Comparison of ENCODE assay signal across 28 mouse cellular contexts in genomic region chr16:28866584-28867295, GRCm38 (mm10).
DNase-seq lines count a peak whose midpoint lies in the region; ATAC-seq lines count a peak whose summit lies in the region.
"Had no signal": no experiment of that assay in that cellular context is flagged by ENCODE, and none has a peak within 500 bp of the region (broad histone marks: within the 10 kb centered on the region; RNA-seq: fewer than 3 reads in every experiment).

No protein-coding gene starts in this region.

- H3K4me3 ChIP-seq in hindbrain, embryonic 10.5 days, result no peak overlapping the region
- no peak overlapping the region for H3K4me3 ChIP-seq in hindbrain, embryonic 14.5 days (replicated peaks; ENCODE audit: low read length)
- no peak overlapping the region for H3K4me3 ChIP-seq in embryonic facial prominence, embryonic 12.5 days
- no peak overlapping the region for H3K4me3 ChIP-seq in midbrain, embryonic 10.5 days
- H3K4me3 ChIP-seq in midbrain, embryonic 15.5 days, result no peak overlapping the region
- H3K4me3 ChIP-seq: embryonic facial prominence, embryonic 15.5 days; forebrain, embryonic 12.5 days; heart, embryonic 10.5 days; heart, embryonic 15.5 days had no signal

- peak overlapping the region; percentile 62 for H3K27ac ChIP-seq in hindbrain, embryonic 10.5 days
- no peak overlapping the region for H3K27ac ChIP-seq in hindbrain, embryonic 14.5 days
- peak overlapping the region; percentile 32; the same call in 1 of the 2 replicates for H3K27ac ChIP-seq in embryonic facial prominence, embryonic 12.5 days
- H3K27ac ChIP-seq in midbrain, embryonic 10.5 days (replicated peaks), result 0 out of 2 replicates have a peak overlapping the region, but pooled peaks have one; percentile 28
- H3K27ac ChIP-seq in midbrain, embryonic 15.5 days, result no peak overlapping the region
- H3K27ac ChIP-seq: embryonic facial prominence, embryonic 15.5 days; forebrain, embryonic 12.5 days; heart, embryonic 10.5 days; heart, embryonic 15.5 days; liver, embryonic 14.5 days had no signal

- ATAC-seq in hindbrain, embryonic 14.5 days (ENCODE audit: low FRiP score), result no peak
- no peak for ATAC-seq in embryonic facial prominence, embryonic 12.5 days (ENCODE audit: insufficient number of reproducible peaks, insufficient read depth, low FRiP score, low TSS enrichment)
- peak; percentile 25 for ATAC-seq in midbrain, embryonic 15.5 days (replicated peaks)
- no peak for ATAC-seq in megakaryocyte, adult 5-6 weeks (ENCODE audit: poor library complexity, severe bottlenecking)
- ATAC-seq: activated CD4-positive, CD25-positive, alpha-beta regulatory T cell, adult 4 months; forebrain, postnatal 0 days; intestine, embryonic 16.5 days had no signal

- DNase-seq in hindbrain, embryonic 10.5 days (ENCODE audit: low spot score), result no peak
- DNase-seq in hindbrain, embryonic 14.5 days (ENCODE audit: low spot score), result no peak
- DNase-seq in midbrain, embryonic 10.5 days (ENCODE audit: low spot score), result no peak
- no peak for DNase-seq in urinary bladder, postnatal 14 days (ENCODE audit: low spot score)
- DNase-seq in embryo, embryonic 9.5 days (ENCODE audit: extremely low spot score), result no peak
- DNase-seq: adrenal gland, adult 8-10 months; cerebellum, adult 8-10 months; cerebellum, postnatal 25 days; forebrain, postnatal 0 days; kidney, adult 8-10 months; kidney, postnatal 14 days; layer of hippocampus, adult 9-11 months; liver; lung, embryonic 14.5 days; lung, postnatal 14 days; right cerebral cortex, postnatal 14 days; thymus, postnatal 4 days had no signal

- WGBS in hindbrain, embryonic 10.5 days, result 45% methylated on average over 8 of the region's 8 CpGs
- 35% methylated on average over 8 of the region's 8 CpGs for WGBS in hindbrain, embryonic 14.5 days
- WGBS in embryonic facial prominence, embryonic 12.5 days, result 49% methylated on average over 8 of the region's 8 CpGs
- 60% methylated on average over 8 of the region's 8 CpGs for WGBS in midbrain, embryonic 10.5 days
- 40% methylated on average over 8 of the region's 8 CpGs for WGBS in midbrain, embryonic 15.5 days

- no peak overlapping the region for H3K9ac ChIP-seq in hindbrain, embryonic 14.5 days
- no peak overlapping the region for H3K9ac ChIP-seq in embryonic facial prominence, embryonic 12.5 days
- H3K9ac ChIP-seq in midbrain, embryonic 15.5 days, result no peak overlapping the region
- H3K9ac ChIP-seq: embryonic facial prominence, embryonic 15.5 days; forebrain, embryonic 12.5 days; forebrain, postnatal 0 days; heart, embryonic 15.5 days; liver, embryonic 14.5 days; lung, embryonic 14.5 days had no signal

- peaks cover 67% of the 10 kb centered on the region for H3K4me1 ChIP-seq in hindbrain, embryonic 10.5 days (replicated peaks)
- H3K4me1 ChIP-seq in hindbrain, embryonic 14.5 days (replicated peaks; ENCODE audit: control insufficient read depth, insufficient read depth, low read length), result peaks cover 18% of the 10 kb centered on the region
- H3K4me1 ChIP-seq in embryonic facial prominence, embryonic 12.5 days, result peaks cover 37% of the 10 kb centered on the region
- peaks cover 70% of the 10 kb centered on the region for H3K4me1 ChIP-seq in midbrain, embryonic 10.5 days
- H3K4me1 ChIP-seq in midbrain, embryonic 15.5 days, result peaks cover 26% of the 10 kb centered on the region

- H3K27me3 ChIP-seq in hindbrain, embryonic 10.5 days (ENCODE audit: insufficient read depth, poor library complexity, severe bottlenecking), result no peaks in the 10 kb centered on the region
- H3K27me3 ChIP-seq in hindbrain, embryonic 14.5 days (ENCODE audit: control insufficient read depth, insufficient read depth, low read length), result no peaks in the 10 kb centered on the region
- no peaks in the 10 kb centered on the region for H3K27me3 ChIP-seq in embryonic facial prominence, embryonic 12.5 days
- H3K27me3 ChIP-seq in midbrain, embryonic 10.5 days (ENCODE audit: low read depth, poor library complexity, severe bottlenecking), result peaks cover 12% of the 10 kb centered on the region; the same call in 1 of the 2 replicates
- no peaks in the 10 kb centered on the region for H3K27me3 ChIP-seq in midbrain, embryonic 15.5 days (replicated peaks)
- H3K27me3 ChIP-seq: CH12.LX; embryonic facial prominence, embryonic 15.5 days; heart, embryonic 15.5 days had no signal

- H3K36me3 ChIP-seq in hindbrain, embryonic 10.5 days, result no peaks in the 10 kb centered on the region
- H3K36me3 ChIP-seq in hindbrain, embryonic 14.5 days (replicated peaks; ENCODE audit: control insufficient read depth, insufficient read depth), result no peaks in the 10 kb centered on the region
- no peaks in the 10 kb centered on the region for H3K36me3 ChIP-seq in embryonic facial prominence, embryonic 12.5 days
- H3K36me3 ChIP-seq in midbrain, embryonic 10.5 days, result no peaks in the 10 kb centered on the region
- no peaks in the 10 kb centered on the region for H3K36me3 ChIP-seq in midbrain, embryonic 15.5 days (replicated peaks)
- H3K36me3 ChIP-seq: embryonic facial prominence, embryonic 15.5 days; forebrain, embryonic 12.5 days; heart, embryonic 10.5 days; heart, embryonic 15.5 days had no signal

- H3K9me3 ChIP-seq in hindbrain, embryonic 10.5 days, result no peaks in the 10 kb centered on the region
- H3K9me3 ChIP-seq in hindbrain, embryonic 14.5 days (ENCODE audit: control insufficient read depth, low read length), result no peaks in the 10 kb centered on the region
- no peaks in the 10 kb centered on the region for H3K9me3 ChIP-seq in embryonic facial prominence, embryonic 12.5 days
- H3K9me3 ChIP-seq in midbrain, embryonic 10.5 days (replicated peaks), result no peaks in the 10 kb centered on the region
- H3K9me3 ChIP-seq in midbrain, embryonic 15.5 days, result no peaks in the 10 kb centered on the region
- H3K9me3 ChIP-seq: embryonic facial prominence, embryonic 15.5 days; forebrain, embryonic 12.5 days; heart, embryonic 10.5 days; heart, embryonic 15.5 days had no signal

- H3K4me2 ChIP-seq in hindbrain, embryonic 14.5 days (replicated peaks), result no peak overlapping the region
- no peak overlapping the region for H3K4me2 ChIP-seq in embryonic facial prominence, embryonic 12.5 days (replicated peaks)
- H3K4me2 ChIP-seq in midbrain, embryonic 15.5 days, result no peak overlapping the region
- H3K4me2 ChIP-seq: embryonic facial prominence, embryonic 15.5 days; forebrain, embryonic 12.5 days; heart, embryonic 15.5 days; lung, embryonic 14.5 days had no signal

Comparison
In these comparisons a context has a peak if more than half of its experiments do, and no peak if none do; other contexts are left out.
1. H3K27ac ChIP-seq: peak in hindbrain, embryonic 10.5 days (single experiment), embryonic facial prominence, embryonic 12.5 days (single experiment) and midbrain, embryonic 10.5 days (single experiment); none in hindbrain, embryonic 14.5 days (single experiment) and midbrain, embryonic 15.5 days (single experiment).